Mouse (Mus musculus) embryonic fibroblast, embryonic 13.5 days (primary cell): ENCODE results near the gene AI464131. TPM values are rescaled to one million over a fixed set of nuclear protein-coding genes. Genes with fewer than 3 reads are reported as not detected.
"Not testable (repeated sequence)": the region's sequence is repeated elsewhere in the genome, so short reads cannot be mapped to it uniquely, and the experiment has no call there.

Experiments
- H3K27ac ChIP-seq: 2 replicates; pipeline ENCODE4 v1.5.1; 2012; ENCODE audit warnings: low read length, control low read depth, inconsistent platforms; ENCODE audit not compliant: insufficient read depth
- H3K4me1 ChIP-seq: 2 replicates; pipeline ENCODE4 v1.6.1; 2011; ENCODE audit warnings: low read length; ENCODE audit not compliant: control insufficient read depth, insufficient read depth
- H3K4me3 ChIP-seq: 2 replicates; pipeline ENCODE4 v1.5.1; 2011; ENCODE audit warnings: mild to moderate bottlenecking, control low read depth, low read length; ENCODE audit not compliant: insufficient read depth
- CTCF ChIP-seq: IDR thresholded peaks from 2 replicates; pipeline ENCODE4 v1.5.1; 2011; ENCODE audit warnings: mild to moderate bottlenecking, control low read depth, low read length, moderate library complexity, borderline replicate concordance; ENCODE audit not compliant: insufficient read depth
- POLR2A ChIP-seq: IDR thresholded peaks from 2 replicates; pipeline ENCODE4 v1.6.1; 2011; ENCODE audit warnings: low read depth, mild to moderate bottlenecking, control low read depth, low read length, moderate library complexity
- polyA plus RNA-seq: library from polyadenylated mRNA; stranded (reverse); fragments of >200 nt; gene quantifications from 2 replicates; pipeline ENCODE4 v1.2.4, GENCODE M21; 2011; ENCODE audit warnings: low read depth; ENCODE audit not compliant: missing spikeins, insufficient read length

AI464131 gene
- polyA plus RNA-seq, 1 experiment, result 6.0 TPM

DNA sequence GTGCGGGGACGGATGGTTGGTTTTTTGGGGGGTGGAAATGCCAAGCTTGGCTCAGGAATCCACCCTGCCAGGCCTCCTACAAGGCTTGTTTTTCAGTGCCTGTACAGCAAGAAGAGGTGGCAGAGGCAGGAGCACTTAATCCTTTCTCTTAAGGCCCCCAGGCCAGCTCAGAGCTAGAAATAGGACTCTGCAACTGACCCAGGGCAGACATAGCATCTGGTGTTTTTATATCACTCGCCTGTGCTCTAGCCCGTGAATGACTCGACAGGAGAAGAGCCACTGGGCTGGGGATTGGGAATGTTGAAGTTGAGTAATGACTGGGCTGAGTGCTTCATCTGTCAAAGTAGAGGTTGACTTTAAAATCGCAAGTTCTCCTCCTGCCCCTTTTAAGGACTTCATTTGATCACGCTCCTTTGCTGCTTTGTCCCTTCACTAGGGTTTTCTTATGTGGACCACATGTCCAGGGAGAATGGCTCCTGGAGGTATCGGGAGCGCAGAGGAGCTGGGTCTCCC is 25.2 kb downstream of the AI464131 start:
- Histone ChIP-seq H3K4me1 (no peaks in the 10 kb centered on the region), H3K4me3 (no peak overlapping the region), H3K27ac (no peak overlapping the region)
- TF ChIP-seq POLR2A, result no peak
- TF ChIP-seq CTCF, result no peak

- no peak for TF ChIP-seq POLR2A
- no peak for TF ChIP-seq CTCF
- no peak overlapping the region for H3K4me3 ChIP-seq
- no peak overlapping the region for H3K27ac ChIP-seq
- no peaks in the 10 kb centered on the region for H3K4me1 ChIP-seq
Measured at GRCm38 (mm10) chr4:41471384-41471689, 31.5 kb downstream of the AI464131 start.

GRCm38 (mm10) chr4:41470684-41471383 is 32.0 kb downstream of the AI464131 start:
- H3K27ac ChIP-seq, result no peak overlapping the region
- no peaks in the 10 kb centered on the region for H3K4me1 ChIP-seq
- no peak overlapping the region for H3K4me3 ChIP-seq
- TF ChIP-seq CTCF (no peak), POLR2A (no peak)

DNA sequence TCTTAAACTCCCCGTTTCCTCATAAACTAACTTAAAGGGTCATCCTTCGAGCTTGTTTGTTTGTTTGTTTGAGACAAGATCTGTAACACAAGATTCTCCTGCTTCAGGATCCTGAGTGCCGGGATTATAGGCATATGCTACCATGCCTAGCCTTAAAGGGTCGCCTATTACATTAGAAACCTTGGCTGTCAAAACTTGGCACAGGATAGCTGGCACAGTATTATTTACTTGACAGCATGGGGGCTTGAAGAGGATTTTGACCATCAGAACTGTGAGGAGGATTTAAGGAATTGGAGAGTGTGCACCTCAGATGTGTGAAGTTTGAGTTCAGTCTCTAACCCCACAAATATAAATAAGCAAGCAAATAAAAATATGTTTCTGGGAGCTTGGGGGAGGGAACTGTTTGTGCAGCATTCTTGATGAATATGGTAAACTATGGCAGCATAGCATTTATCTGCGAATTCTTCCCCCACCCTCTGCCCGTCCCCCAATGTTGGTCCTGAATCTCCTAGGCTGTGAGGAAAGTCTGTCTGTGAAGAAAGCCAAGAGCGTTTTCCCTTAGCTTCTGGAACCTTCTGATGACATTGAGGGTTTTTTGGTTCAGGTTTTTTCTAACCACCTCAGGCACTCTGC is 32.7 kb downstream of the AI464131 start:
- Histone ChIP-seq H3K27ac (no peak overlapping the region), H3K4me3 (no peak overlapping the region), H3K4me1 (no peaks in the 10 kb centered on the region)
- no peak for TF ChIP-seq POLR2A
- no peak for TF ChIP-seq CTCF

GRCm38 (mm10) chr4:41469199-41469598 is 33.7 kb downstream of the AI464131 start:
- Histone ChIP-seq H3K4me1 (no peaks in the 10 kb centered on the region), H3K4me3 (no peak overlapping the region), H3K27ac (no peak overlapping the region)
- TF ChIP-seq POLR2A (no peak), CTCF (no peak)

DNA sequence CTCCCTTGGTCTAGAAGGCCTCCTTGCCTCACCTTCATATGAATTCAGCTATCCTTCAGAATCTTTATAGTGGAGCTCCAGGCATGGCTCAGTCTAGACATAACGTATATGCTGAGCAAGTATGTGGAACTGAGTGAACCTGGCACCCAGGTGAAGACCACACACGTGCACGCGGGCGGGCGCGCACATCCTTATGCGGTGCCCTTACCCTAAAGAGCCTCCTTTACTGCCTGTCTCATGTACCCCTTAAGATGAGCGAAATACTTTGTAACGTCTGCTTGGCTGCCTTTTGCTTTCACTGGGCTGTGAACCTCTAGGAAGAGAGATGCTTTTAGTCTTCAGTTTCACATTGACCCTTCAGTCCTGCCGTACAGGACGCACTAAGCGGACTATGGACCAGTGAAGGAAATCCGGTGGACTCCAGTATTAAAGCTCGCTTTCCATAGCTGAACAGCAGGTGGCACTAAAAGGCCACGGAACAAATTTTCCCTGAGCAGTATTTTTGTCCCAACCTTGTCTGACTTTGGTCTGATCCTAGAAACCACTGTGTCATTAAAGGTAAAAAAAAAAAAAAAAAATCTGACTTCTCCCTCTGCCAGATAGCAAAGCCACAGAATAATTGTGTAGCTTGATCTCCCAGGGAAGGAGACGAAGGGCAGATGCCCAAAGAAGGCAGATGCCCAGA is 34.3 kb downstream of the AI464131 start:
- Histone ChIP-seq H3K4me1 (no peaks in the 10 kb centered on the region), H3K4me3 (no peak overlapping the region), H3K27ac (no peak overlapping the region)
- TF ChIP-seq CTCF, result no peak

DNA sequence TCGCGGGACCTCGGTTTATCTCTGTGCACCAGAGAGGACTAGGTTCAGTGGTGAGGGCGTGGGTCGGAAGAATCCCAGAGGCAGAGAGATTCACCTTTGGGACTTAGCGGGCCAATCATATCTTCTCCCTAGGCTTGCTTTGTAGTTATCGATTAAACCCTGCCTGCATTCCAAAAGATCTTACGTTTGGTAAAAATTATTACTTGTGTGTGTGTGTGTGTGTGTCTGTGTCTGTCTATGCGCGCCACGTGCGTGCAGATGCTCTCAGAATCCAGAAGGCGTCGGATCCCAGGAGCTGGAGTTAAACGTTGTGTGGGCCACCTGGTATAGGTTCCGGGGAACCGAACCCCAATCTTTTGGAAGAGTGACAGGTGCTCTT is 37.6 kb downstream of the AI464131 start:
- Histone ChIP-seq H3K27ac (no peak overlapping the region), H3K4me3 (peak overlapping the region; percentile 58), H3K4me1 (no peaks in the 10 kb centered on the region)
- TF ChIP-seq POLR2A (no peak), CTCF (no peak)

DNA sequence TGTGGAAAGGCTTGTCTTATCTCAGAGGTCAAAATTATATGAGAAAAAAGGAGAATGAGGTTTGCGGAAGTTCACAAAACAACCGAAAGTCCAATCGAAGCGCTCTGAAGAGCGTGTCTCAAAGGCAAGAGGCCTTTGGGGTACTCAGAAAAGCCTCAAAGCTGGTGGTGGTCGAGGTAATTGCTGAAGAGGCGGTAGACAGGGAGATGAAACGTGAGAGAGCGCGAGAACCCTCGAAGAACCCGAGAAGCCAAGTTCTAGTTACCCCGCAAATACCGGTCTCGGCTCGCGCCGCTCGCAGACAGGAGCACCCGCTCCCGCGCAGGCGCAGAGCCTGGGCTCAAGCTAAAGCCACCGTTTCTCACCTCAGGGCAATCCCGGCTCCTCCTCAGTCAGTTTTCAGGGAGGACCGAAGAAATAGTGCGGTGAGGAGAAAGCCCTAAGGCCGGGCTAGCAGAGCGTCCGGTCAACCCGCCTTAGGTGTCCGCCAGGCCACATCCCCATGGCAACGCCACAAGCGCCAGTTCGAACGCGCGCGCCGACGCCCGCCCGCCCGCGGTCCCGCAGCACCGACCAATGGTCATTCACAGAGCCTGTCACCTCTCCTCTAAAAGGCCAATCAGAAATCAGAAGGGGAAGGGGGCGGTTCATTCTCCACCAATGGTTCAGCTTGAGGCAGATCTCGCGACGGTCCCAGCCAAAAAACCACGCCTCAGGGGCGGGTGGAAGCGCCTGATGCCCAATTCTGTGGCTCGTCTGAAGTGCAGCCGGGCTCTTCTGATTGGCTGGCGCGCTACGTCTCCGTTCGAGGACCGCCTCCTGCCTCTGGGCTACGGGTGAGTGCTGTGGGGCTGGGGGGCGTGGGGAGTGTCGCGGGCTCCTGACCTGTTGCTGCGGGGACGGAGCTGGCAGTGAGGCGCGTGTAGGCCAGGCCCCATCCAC is 38.3 kb downstream of the AI464131 start, which contains the start of the genes Kif24 and Nudt2:
Kif24 (minus strand) TSS at position 543 of the 942 bp plus-strand sequence.
Nudt2 (plus strand) TSS at position 807 of the 942 bp plus-strand sequence.
- peak within 1 kb of the TSS; percentile 92 for H3K4me3 ChIP-seq
- peak; percentile 81 for TF ChIP-seq POLR2A
- TF ChIP-seq CTCF, result no peak
- H3K4me1 ChIP-seq, result no peaks in the 10 kb centered on the region
- peak within 1 kb of the TSS; percentile 34; the same call in 1 of the 2 replicates for H3K27ac ChIP-seq

DNA sequence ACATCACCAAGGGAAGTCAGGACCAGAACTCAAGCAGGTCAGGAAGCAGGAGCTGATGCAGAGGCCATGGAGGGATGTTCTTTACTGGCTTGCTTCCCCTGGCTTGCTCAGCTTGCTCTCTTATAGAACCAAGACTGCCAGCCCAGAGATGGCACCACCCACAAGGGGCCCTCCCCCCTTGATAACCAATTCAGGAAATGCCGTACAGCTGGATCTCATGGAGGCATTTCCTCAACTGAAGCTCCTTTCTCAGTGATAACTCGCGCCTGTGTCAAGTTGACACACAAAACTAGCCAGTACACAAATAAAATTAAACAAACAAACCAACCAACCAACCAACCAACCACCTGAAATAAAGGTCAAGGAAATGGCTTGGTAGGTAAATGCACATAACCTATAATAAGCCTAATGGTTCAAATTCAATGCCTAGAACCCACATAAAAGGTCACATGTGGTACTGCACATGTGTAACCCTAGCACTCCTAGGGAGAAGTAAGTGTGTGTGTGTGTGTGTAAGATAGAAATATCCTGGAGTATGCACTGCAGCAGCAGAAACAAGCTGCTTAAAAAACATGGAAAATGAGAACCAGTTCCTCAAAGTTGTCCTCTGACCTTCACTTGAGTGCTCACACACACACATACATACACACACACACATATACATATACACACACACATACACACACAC is 39.7 kb downstream of the AI464131 start:
- H3K4me1 ChIP-seq, H3K27ac ChIP-seq, H3K4me3 ChIP-seq: not testable (repeated sequence)
